Mouse (Mus musculus) brain, embryonic 14.5 days (tissue): Measurements from ENCODE around the gene Krtap11-1.

Source experiments
- CTCF ChIP-seq: fragments of 200-500 bp; IDR thresholded peaks from 2 replicates; pipeline ENCODE4 v1.5.1; 2012; ENCODE audit warnings: inconsistent platforms, mild to moderate bottlenecking, moderate library complexity, borderline replicate concordance; ENCODE audit not compliant: insufficient read depth, insufficient read length; ENCODE audit errors: extremely low read depth
- POLR2A ChIP-seq: fragments of 200-500 bp; IDR thresholded peaks from 2 replicates; pipeline ENCODE4 v1.6.1; 2012; ENCODE audit warnings: mild to moderate bottlenecking, inconsistent platforms, borderline replicate concordance; ENCODE audit not compliant: poor library complexity, insufficient read depth, insufficient read length, severe bottlenecking; ENCODE audit errors: extremely low read depth

DNA sequence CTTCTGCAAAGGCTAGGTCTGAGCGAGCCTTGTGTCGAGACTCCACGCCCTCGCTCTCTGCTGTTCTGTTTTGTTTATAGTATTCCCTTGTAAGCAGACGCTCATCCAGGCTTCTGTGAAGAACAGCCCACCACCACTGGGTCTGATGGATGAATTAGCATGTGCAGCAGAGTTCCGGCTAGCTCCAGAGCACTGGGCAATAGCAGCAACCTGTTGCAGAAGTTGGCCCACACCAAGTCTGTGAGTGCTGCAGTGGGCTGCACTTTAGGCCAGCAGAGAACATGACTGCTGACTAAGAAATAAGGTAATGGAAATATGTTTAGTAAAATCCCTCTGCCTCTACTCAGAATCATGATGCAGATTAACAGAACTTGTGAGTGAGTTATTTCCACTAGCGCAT lies 41.1 kb downstream of the Krtap11-1 start:
- TF ChIP-seq CTCF (no peak), POLR2A (no peak)
